Mouse (Mus musculus) effector memory CD4-positive, alpha-beta T cell, adult 5 months (primary cell): Measurements from ENCODE around the gene Map3k9. TPM values are rescaled to one million over a fixed set of nuclear protein-coding genes. Genes with fewer than 3 reads are reported as not detected.

Source experiments
- polyA plus RNA-seq: library from polyadenylated mRNA; unstranded; fragments of 100-300 nt; shearing (Covaris generic); gene quantifications from one replicate; pipeline ENCODE4 v1.2.1, GENCODE M21; 2017

The Map3k9 gene
- 5.9 TPM for polyA plus RNA-seq

DNA sequence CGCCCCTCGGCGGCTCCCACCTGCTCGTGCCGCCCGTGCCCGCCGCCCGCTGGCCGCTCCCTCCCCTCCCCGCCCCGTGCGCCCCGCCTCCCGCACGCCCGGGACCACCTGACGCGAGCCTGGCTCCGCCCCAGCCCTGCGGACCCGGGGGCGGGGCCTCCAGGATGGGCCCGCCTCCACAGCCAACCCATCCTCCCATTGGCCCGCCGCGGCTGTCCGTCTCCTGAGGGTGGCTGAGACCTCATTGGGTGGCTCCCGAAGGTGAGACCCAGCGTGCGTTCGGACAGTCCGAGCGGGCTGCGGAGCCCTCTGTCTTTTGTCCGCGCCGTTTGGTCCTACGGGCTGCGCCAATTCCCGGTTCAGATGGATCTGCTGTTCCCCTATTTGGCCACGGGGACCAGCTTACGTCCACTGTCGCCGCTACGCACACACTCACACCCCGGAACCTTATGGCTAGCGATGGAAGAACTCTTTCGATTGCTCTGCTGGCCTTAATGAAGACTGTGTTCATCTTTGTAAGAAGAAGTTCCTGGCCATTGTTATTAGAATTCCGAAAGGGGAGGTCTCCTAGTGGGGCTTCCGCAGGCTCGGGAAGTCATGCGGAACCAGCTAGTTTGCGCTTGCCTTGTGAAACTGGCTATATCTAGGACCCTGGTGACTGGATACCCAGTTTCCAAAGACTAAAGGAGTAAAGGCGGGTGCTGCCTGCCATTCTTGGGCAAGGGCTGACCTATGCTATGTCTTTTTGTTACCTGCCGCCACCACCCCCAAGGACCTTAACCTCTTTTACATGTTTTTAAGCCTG, at the start of gene Map3k9:
Gene Map3k9, minus strand, starts transcription at position 71 of the 805 bp plus-strand sequence.

Other genes starting within 250 kb of the Map3k9 start
- gene Gm20498, start 248.3 kb downstream of the Map3k9 start, polyA plus RNA-seq = 12.1 TPM
- gene Synj2bp, start 248.3 kb downstream of the Map3k9 start, polyA plus RNA-seq = 35.4 TPM
- 0.25 TPM for gene Adam21, start 212.7 kb downstream of the Map3k9 start, polyA plus RNA-seq
- gene Med6, start 186.2 kb downstream of the Map3k9 start, polyA plus RNA-seq = 24.8 TPM
- not detected for gene Ttc9, start 149.9 kb downstream of the Map3k9 start, polyA plus RNA-seq
- 10.1 TPM for gene Pcnx, start 78.8 kb upstream of the Map3k9 start, polyA plus RNA-seq